Mouse (Mus musculus) heart, adult 2 months (tissue): Measurements from ENCODE around the gene Ksr2. TPM values are rescaled to one million over a fixed set of nuclear protein-coding genes. Genes with fewer than 3 reads are reported as not detected.

ENCODE experiments used
- DNase-seq, 2 experiments: peaks; one replicate each; pipeline ENCODE4 v3.0.0; 2021
- H3K27ac ChIP-seq: fragments of 200-600 bp; 2 replicates; pipeline ENCODE4 v1.8.1; 2022
- H3K27me3 ChIP-seq: fragments of 200-500 bp; 2 replicates; pipeline ENCODE4 v1.6.1; 2012; ENCODE audit warnings: mild to moderate bottlenecking, low read length, inconsistent platforms, mixed read lengths; ENCODE audit not compliant: control insufficient read depth, insufficient read depth
- H3K36me3 ChIP-seq: fragments of 200-500 bp; 2 replicates; pipeline ENCODE4 v1.6.1; 2012; ENCODE audit warnings: low read length, inconsistent platforms; ENCODE audit not compliant: control insufficient read depth, insufficient read depth
- H3K4me1 ChIP-seq: fragments of 200-500 bp; 2 replicates; pipeline ENCODE4 v1.6.1; 2011; ENCODE audit warnings: low read length; ENCODE audit not compliant: control insufficient read depth, insufficient read depth
- H3K4me3 ChIP-seq: fragments of 200-600 bp; 2 replicates; pipeline ENCODE4 v1.8.1; 2022
- H3K79me2 ChIP-seq: fragments of 200-500 bp; replicated peaks from 2 replicates; pipeline ENCODE4 v1.6.1; 2012; ENCODE audit warnings: mild to moderate bottlenecking, inconsistent platforms, low read length, moderate library complexity, mixed read lengths; ENCODE audit not compliant: control insufficient read depth, insufficient read depth
- H3K9ac ChIP-seq: fragments of 200-500 bp; 2 replicates; pipeline ENCODE4 v1.6.1; 2012; ENCODE audit warnings: low read depth, mild to moderate bottlenecking, control low read depth, inconsistent platforms, low read length, mixed read lengths
- CTCF ChIP-seq: fragments of 200-600 bp; IDR thresholded peaks from 2 replicates; pipeline ENCODE4 v1.8.1; 2022; ENCODE audit warnings: antibody characterized with exemption, mild to moderate bottlenecking, moderate library complexity
- EP300 ChIP-seq: fragments of 200-500 bp; IDR thresholded peaks from 2 replicates; pipeline ENCODE4 v1.6.1; 2011; ENCODE audit warnings: low read depth, low read length, control low read depth; ENCODE audit not compliant: insufficient read depth
- POLR2A ChIP-seq: fragments of 200-500 bp; IDR thresholded peaks from 2 replicates; pipeline ENCODE4 v1.6.1; 2011; ENCODE audit warnings: mild to moderate bottlenecking, low read depth, low read length, control low read depth; ENCODE audit not compliant: insufficient read depth
- WGBS: fragments of 180-500 bp; shearing (Covaris S2); methylation state at CpG from one replicate; pipeline ENCODE4 v1.1.7; 2018; 5-methylcytosine and 5-hydroxymethylcytosine counted together
- intact Hi-C: fragments of 180-260 bp; cut with DNase I; formaldehyde crosslinking; loops from one replicate; pipeline ENCODE4 v1.15.1; 2025
- polyA plus RNA-seq: library from polyadenylated mRNA; depleted of rRNA; stranded (reverse); fragments of >200 nt; gene quantifications from 2 replicates; pipeline ENCODE4 v1.2.3, GENCODE M21; 2012; rRNA removed
- total RNA-seq, 2 experiments: library from RNA; stranded (reverse); gene quantifications; 2 replicates each; pipeline ENCODE4 v1.2.3; 2021

Ksr2 gene
- total and polyA plus RNA-seq, 3 experiments = 0.02 to 0.05 TPM; not detected in 1

DNA sequence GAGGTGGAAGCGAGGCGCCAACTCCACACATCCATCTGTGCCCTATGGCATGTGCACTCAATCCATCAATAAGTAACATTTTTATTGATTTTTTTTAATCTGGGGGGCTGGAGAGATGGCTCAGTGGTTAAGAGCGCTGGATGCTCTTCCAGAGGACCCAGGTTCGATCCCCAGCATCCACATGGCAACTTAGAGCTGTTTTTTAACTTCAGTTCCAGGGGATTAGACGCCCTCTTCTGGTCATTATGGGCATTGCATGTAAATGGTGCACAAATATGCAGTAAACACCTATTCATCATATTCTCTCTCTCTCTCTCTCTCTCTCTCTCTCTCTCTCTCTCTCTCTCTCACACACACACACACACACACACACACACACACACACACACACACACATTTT lies 410.7 kb downstream of the Ksr2 start:
- WGBS = 71% methylated on average over 5 of the region's 5 CpGs
- H3K36me3 ChIP-seq = no peaks in the 10 kb centered on the region
- no peaks in the 10 kb centered on the region for H3K4me1 ChIP-seq
- TF ChIP-seq CTCF = peak; percentile 56
- TF ChIP-seq EP300 = no peak
- no peak for TF ChIP-seq POLR2A
- no peak overlapping the region for H3K27ac ChIP-seq
- H3K9ac ChIP-seq = no peak overlapping the region
- no peaks in the 10 kb centered on the region; the same call in 1 of the 2 replicates for H3K27me3 ChIP-seq
- DNase-seq = no peak
- no peak overlapping the region for H3K4me3 ChIP-seq
- intact Hi-C loops = no loop called here
- no peaks in the 10 kb centered on the region for H3K79me2 ChIP-seq

Other genes with a start within 250 kb of the Ksr2 start
- gene Pebp1, start 126.4 kb upstream of the Ksr2 start, total RNA-seq = 100 to 1,000 TPM; 412 to 465 TPM
- gene Pebp1, start 126.4 kb upstream of the Ksr2 start, polyA plus RNA-seq = 402 and 552 TPM in 2 replicates
- 1 to 10 TPM; 7.0 to 8.9 TPM for gene Vsig10, start 94.9 kb upstream of the Ksr2 start, total RNA-seq
- 7.4 and 8.8 TPM in 2 replicates for gene Vsig10, start 94.9 kb upstream of the Ksr2 start, polyA plus RNA-seq
- 100 to 1,000 TPM in 1 of 2 experiments, 10 to 100 TPM in 1; 91.4 to 101 TPM for gene Wsb2, start 56.7 kb upstream of the Ksr2 start, total RNA-seq
- 130 and 197 TPM in 2 replicates for gene Wsb2, start 56.7 kb upstream of the Ksr2 start, polyA plus RNA-seq
- gene Rfc5, start 25.0 kb upstream of the Ksr2 start, total RNA-seq = 1 to 10 TPM; 1.7 to 4.3 TPM
- 3.7 and 5.8 TPM in 2 replicates for gene Rfc5, start 25.0 kb upstream of the Ksr2 start, polyA plus RNA-seq